8 mouse cellular contexts compared by ENCODE assay signal in genomic region chr6:108456231-108457062, GRCm38 (mm10).
DNase-seq lines count a peak whose midpoint lies in the region; ATAC-seq and TF ChIP-seq lines count a peak whose summit lies in the region.

No protein-coding gene starts in this region.

- no peaks in the 10 kb centered on the region for H3K79me2 ChIP-seq in heart, adult 2 months (replicated peaks; ENCODE audit: control insufficient read depth, insufficient read depth, low read length)

- peak; percentile 51 for ATAC-seq in limb, embryonic 11.5 days (ENCODE audit: insufficient number of reproducible peaks, low FRiP score, low TSS enrichment, low read depth)

- H3K27ac ChIP-seq in heart, adult 2 months, result peak overlapping the region; percentile 96
- H3K27ac ChIP-seq in limb, embryonic 11.5 days (replicated peaks; ENCODE audit: low read depth, low read length), result peak overlapping the region; percentile 49

- H3K4me1 ChIP-seq in heart, adult 2 months (ENCODE audit: control insufficient read depth, insufficient read depth, low read length), result peaks cover 13% of the 10 kb centered on the region
- peaks cover 18% of the 10 kb centered on the region for H3K4me1 ChIP-seq in limb, embryonic 11.5 days (ENCODE audit: control insufficient read depth, insufficient read depth, low read length)

- no peaks in the 10 kb centered on the region for H3K27me3 ChIP-seq in heart, adult 2 months (ENCODE audit: control insufficient read depth, insufficient read depth, low read length)
- H3K27me3 ChIP-seq in limb, embryonic 11.5 days (ENCODE audit: control insufficient read depth, insufficient read depth, low read length), result no peaks in the 10 kb centered on the region

- peak; percentile 77 for TF ChIP-seq POLR2A in heart, adult 2 months (IDR thresholded peaks at IDR 0.05; ENCODE audit: insufficient read depth, low read depth, low read length)

- peak overlapping the region; percentile 36 for H3K4me3 ChIP-seq in heart, adult 2 months
- H3K4me3 ChIP-seq in limb, embryonic 11.5 days (ENCODE audit: low read depth, low read length), result no peak overlapping the region

- no peaks in the 10 kb centered on the region for H3K9me3 ChIP-seq in limb, embryonic 11.5 days (ENCODE audit: control insufficient read depth, low read length)

- intact Hi-C loops in heart, adult 2 months (cut with DNase I), result loop anchor here (1.0 to 2.0 kb wide), 3 partner anchors 76 to 204 kb away; partner anchors contain the start of gene Bhlhe40

- peak; percentile 24 for TF ChIP-seq CTCF in heart, adult 2 months (IDR thresholded peaks at IDR 0.05)

- no peak for TF ChIP-seq EP300 in heart, adult 2 months (IDR thresholded peaks at IDR 0.05; ENCODE audit: insufficient read depth, low read depth, low read length)

- peak; percentile 96 for DNase-seq in brain, adult 2 months (ENCODE audit: low read depth, low spot score)
- peak; percentile 61 for DNase-seq in embryo, embryonic 10 days (ENCODE audit: low spot score)
- DNase-seq in heart, adult 2 months, result peak; percentile 55 to 62
- DNase-seq in kidney, adult 18-20 months, result peak; percentile 60
- peak; percentile 75 for DNase-seq in limb, embryonic 11.5 days (ENCODE audit: low spot score)
- peak; percentile 38 for DNase-seq in neural tube, embryonic 10.5 days (ENCODE audit: extremely low spot score, low spot score)
- DNase-seq in ovary, adult 18-20 months (ENCODE audit: low spot score), result no peak
- no peak for DNase-seq in testis, postnatal 10 days (ENCODE audit: low spot score)

- peak overlapping the region; percentile 22; the same call in 1 of the 2 replicates for H3K4me2 ChIP-seq in limb, embryonic 11.5 days (ENCODE audit: low read depth, severe bottlenecking)

- 11% methylated on average over 18 of the region's 18 CpGs for WGBS in heart, adult 2 months
- 10% methylated on average over 18 of the region's 18 CpGs for WGBS in limb, embryonic 11.5 days

- H3K36me3 ChIP-seq in heart, adult 2 months (ENCODE audit: control insufficient read depth, insufficient read depth, low read length), result peaks cover 3% of the 10 kb centered on the region; the same call in 1 of the 2 replicates
- H3K36me3 ChIP-seq in limb, embryonic 11.5 days (ENCODE audit: control insufficient read depth, insufficient read depth, low read length), result no peaks in the 10 kb centered on the region

- peak overlapping the region; percentile 69 for H3K9ac ChIP-seq in heart, adult 2 months (ENCODE audit: low read depth, low read length)
- peak overlapping the region; percentile 0; the same call in 1 of the 2 replicates for H3K9ac ChIP-seq in limb, embryonic 11.5 days (ENCODE audit: low read length)

Comparison
In these comparisons a context has a peak if more than half of its experiments do, and no peak if none do; other contexts are left out.
1. DNase-seq: peak in brain, adult 2 months (single experiment), embryo, embryonic 10 days (single experiment), heart, adult 2 months (2 of 2), kidney, adult 18-20 months (single experiment), limb, embryonic 11.5 days (single experiment) and neural tube, embryonic 10.5 days (single experiment); none in ovary, adult 18-20 months (single experiment) and testis, postnatal 10 days (single experiment).